Mouse (Mus musculus): ENCODE measurements around the gene Prrx2.

DNA sequence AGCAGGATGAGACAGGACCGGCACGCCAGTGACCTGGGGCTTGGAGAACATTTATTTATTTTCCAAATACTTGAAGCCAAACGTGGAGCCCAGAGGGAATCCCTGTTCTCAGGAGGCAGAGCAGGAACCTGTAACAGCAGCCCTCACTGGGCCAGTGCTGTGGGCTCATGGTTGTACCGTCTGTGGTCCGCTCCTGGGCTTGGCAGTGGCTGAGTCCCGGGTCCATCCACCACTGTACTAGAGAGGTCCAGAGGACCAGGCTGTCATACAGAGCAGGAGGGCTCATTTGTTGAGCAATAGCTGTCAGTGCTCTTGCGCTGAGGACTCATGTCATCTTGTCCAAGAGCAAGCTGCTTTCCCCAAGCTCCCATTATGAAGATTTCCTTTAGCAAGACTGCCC, 40.3 kb downstream of the Prrx2 start:
- TF ChIP-seq CTCF (IDR thresholded peaks at IDR 0.05; ENCODE audit: insufficient read depth, low read length) (no peak), POLR2A (IDR thresholded peaks at IDR 0.05; ENCODE audit: borderline replicate concordance, extremely low read depth, low read depth, low read length) (no peak)

Data from lung, adult 2 months (tissue).